Mouse (Mus musculus) limb, embryonic 11.5 days (tissue): ENCODE data around the gene Dhx35. TPM values are rescaled to one million over a fixed set of nuclear protein-coding genes. Genes with fewer than 3 reads are reported as not detected.

Experiments
- polyA plus RNA-seq: library from polyadenylated mRNA; unstranded; fragments of >200 nt; fragmentation: Nextera tagmentation; extraction: Ambion mirVana; gene quantifications from 2 replicates; pipeline ENCODE4 v1.2.1, GENCODE M21; 2014

Dhx35 gene
- polyA plus RNA-seq, 1 experiment from 2014 or later = 16.3 TPM

Other genes starting within 250 kb of the Dhx35 start
- gene Slc32a1, start 184.0 kb upstream of the Dhx35 start, polyA plus RNA-seq = not detected in 2 replicates
- gene Actr5, start 169.9 kb upstream of the Dhx35 start, polyA plus RNA-seq = 16.4 and 20.6 TPM in 2 replicates
- 4.1 and 4.6 TPM in 2 replicates for gene Ppp1r16b, start 129.4 kb upstream of the Dhx35 start, polyA plus RNA-seq
- gene Fam83d, start 26.7 kb upstream of the Dhx35 start, polyA plus RNA-seq = 51.1 and 54.0 TPM in 2 replicates